Mouse (Mus musculus): ENCODE measurements around the gene Acot4. TPM values are rescaled to one million over a fixed set of nuclear protein-coding genes. Genes with fewer than 3 reads are reported as not detected.
"Not testable (repeated sequence)": the region's sequence is repeated elsewhere in the genome, so short reads cannot be mapped to it uniquely, and the experiment has no call there.

Acot4 gene
- polyA plus RNA-seq, 1 experiment from 2014 or later = 10.0 TPM

- Histone ChIP-seq H3K9me3 (replicated peaks; ENCODE audit: control insufficient read depth, low read length) (no peaks in the 10 kb centered on the region), H3K9ac (ENCODE audit: low read depth, low read length) (no peak overlapping the region), H3K4me3 (ENCODE audit: low read depth, low read length) (no peak overlapping the region), H3K36me3 (ENCODE audit: control insufficient read depth, insufficient read depth) (no peaks in the 10 kb centered on the region), H3K27me3 (ENCODE audit: control insufficient read depth, insufficient read depth, low read depth, low read length) (no peaks in the 10 kb centered on the region), H3K4me1 (ENCODE audit: control insufficient read depth, low read depth, low read length) (no peaks in the 10 kb centered on the region), H3K4me2 (ENCODE audit: low read depth, low read length) (no peak overlapping the region), H3K27ac (ENCODE audit: low read length) (no peak overlapping the region)
- 59% methylated on average over 9 of the region's 9 CpGs for WGBS (ENCODE audit: insufficient replicate concordance)
- ATAC-seq (ENCODE audit: low read depth) = peak; percentile 36; the same call in 1 of the 2 replicates
These were observed 15.0 kb upstream of the Acot4 start for GRCm38 (mm10) chr12:84023052-84023745.

GRCm38 (mm10) chr12:84025888-84026287 is 12.3 kb upstream of the Acot4 start:
- H3K27ac ChIP-seq (ENCODE audit: low read length) = no peak overlapping the region
- H3K36me3 ChIP-seq (ENCODE audit: control insufficient read depth, insufficient read depth) = no peaks in the 10 kb centered on the region
- H3K4me3 ChIP-seq (ENCODE audit: low read depth, low read length) = no peak overlapping the region
- H3K4me2 ChIP-seq (ENCODE audit: low read depth, low read length) = no peak overlapping the region
- no peaks in the 10 kb centered on the region for H3K4me1 ChIP-seq (ENCODE audit: control insufficient read depth, low read depth, low read length)
- H3K9ac ChIP-seq (ENCODE audit: low read depth, low read length) = no peak overlapping the region
- ATAC-seq (ENCODE audit: low read depth) = no peak
- WGBS (ENCODE audit: insufficient replicate concordance) = 77% methylated on average over 7 of the region's 7 CpGs
- no peaks in the 10 kb centered on the region for H3K27me3 ChIP-seq (ENCODE audit: control insufficient read depth, insufficient read depth, low read depth, low read length)
- no peaks in the 10 kb centered on the region for H3K9me3 ChIP-seq (replicated peaks; ENCODE audit: control insufficient read depth, low read length)

- not testable (repeated sequence) for H3K4me3 ChIP-seq (ENCODE audit: low read depth, low read length); H3K36me3 ChIP-seq (ENCODE audit: control insufficient read depth, insufficient read depth); H3K4me1 ChIP-seq (ENCODE audit: control insufficient read depth, low read depth, low read length); H3K27ac ChIP-seq (ENCODE audit: low read length); H3K9ac ChIP-seq (ENCODE audit: low read depth, low read length); ATAC-seq (ENCODE audit: low read depth); H3K4me2 ChIP-seq (ENCODE audit: low read depth, low read length); H3K27me3 ChIP-seq (ENCODE audit: control insufficient read depth, insufficient read depth, low read depth, low read length); H3K9me3 ChIP-seq (replicated peaks; ENCODE audit: control insufficient read depth, low read length)
- WGBS (ENCODE audit: insufficient replicate concordance) = 55% methylated on average over 3 of the region's 3 CpGs
These were observed 9.9 kb upstream of the Acot4 start for GRCm38 (mm10) chr12:84028328-84028727.

GRCm38 (mm10) chr12:84029043-84029442 is 9.1 kb upstream of the Acot4 start:
- not testable (repeated sequence) for H3K36me3 ChIP-seq (ENCODE audit: control insufficient read depth, insufficient read depth); H3K4me3 ChIP-seq (ENCODE audit: low read depth, low read length); H3K4me2 ChIP-seq (ENCODE audit: low read depth, low read length); H3K27me3 ChIP-seq (ENCODE audit: control insufficient read depth, insufficient read depth, low read depth, low read length); ATAC-seq (ENCODE audit: low read depth); H3K27ac ChIP-seq (ENCODE audit: low read length); H3K4me1 ChIP-seq (ENCODE audit: control insufficient read depth, low read depth, low read length); H3K9ac ChIP-seq (ENCODE audit: low read depth, low read length); H3K9me3 ChIP-seq (replicated peaks; ENCODE audit: control insufficient read depth, low read length)
- 78% methylated on average over 1 of the region's 1 CpGs for WGBS (ENCODE audit: insufficient replicate concordance)

- Histone ChIP-seq H3K27ac (ENCODE audit: low read length) (no peak overlapping the region), H3K36me3 (ENCODE audit: control insufficient read depth, insufficient read depth) (no peaks in the 10 kb centered on the region), H3K4me3 (ENCODE audit: low read depth, low read length) (no peak overlapping the region), H3K4me1 (ENCODE audit: control insufficient read depth, low read depth, low read length) (peaks cover 3% of the 10 kb centered on the region; the same call in 1 of the 2 replicates), H3K27me3 (ENCODE audit: control insufficient read depth, insufficient read depth, low read depth, low read length) (no peaks in the 10 kb centered on the region), H3K9me3 (replicated peaks; ENCODE audit: control insufficient read depth, low read length) (no peaks in the 10 kb centered on the region), H3K4me2 (ENCODE audit: low read depth, low read length) (no peak overlapping the region), H3K9ac (ENCODE audit: low read depth, low read length) (no peak overlapping the region)
- 48% methylated on average over 4 of the region's 4 CpGs for WGBS (ENCODE audit: insufficient replicate concordance)
- peak; percentile 56; the same call in 1 of the 2 replicates for ATAC-seq (ENCODE audit: low read depth)
These were observed 7.4 kb upstream of the Acot4 start for GRCm38 (mm10) chr12:84030659-84031332.

- peak; percentile 69 for ATAC-seq (ENCODE audit: low read depth)
- WGBS (ENCODE audit: insufficient replicate concordance) = 53% methylated on average over 4 of the region's 4 CpGs
These were observed 5.3 kb upstream of the Acot4 start for GRCm38 (mm10) chr12:84032854-84033253.

GRCm38 (mm10) chr12:84033302-84033701 is 4.9 kb upstream of the Acot4 start:
- not testable (repeated sequence) for H3K4me2 ChIP-seq (ENCODE audit: low read depth, low read length); H3K9me3 ChIP-seq (replicated peaks; ENCODE audit: control insufficient read depth, low read length); H3K4me1 ChIP-seq (ENCODE audit: control insufficient read depth, low read depth, low read length); H3K9ac ChIP-seq (ENCODE audit: low read depth, low read length); ATAC-seq (ENCODE audit: low read depth); H3K27ac ChIP-seq (ENCODE audit: low read length); H3K27me3 ChIP-seq (ENCODE audit: control insufficient read depth, insufficient read depth, low read depth, low read length); H3K4me3 ChIP-seq (ENCODE audit: low read depth, low read length); H3K36me3 ChIP-seq (ENCODE audit: control insufficient read depth, insufficient read depth)
- 36% methylated on average over 2 of the region's 2 CpGs for WGBS (ENCODE audit: insufficient replicate concordance)

More at GRCm38 (mm10) chr12:84032854-84033253, 5.3 kb upstream of the Acot4 start:
- peaks cover 2% of the 10 kb centered on the region; the same call in 1 of the 2 replicates for H3K27me3 ChIP-seq (ENCODE audit: control insufficient read depth, insufficient read depth, low read depth, low read length)
- H3K9me3 ChIP-seq (replicated peaks; ENCODE audit: control insufficient read depth, low read length) = no peaks in the 10 kb centered on the region
- no peak overlapping the region for H3K27ac ChIP-seq (ENCODE audit: low read length)
- H3K4me2 ChIP-seq (ENCODE audit: low read depth, low read length) = no peak overlapping the region
- H3K4me3 ChIP-seq (ENCODE audit: low read depth, low read length) = no peak overlapping the region
- H3K4me1 ChIP-seq (ENCODE audit: control insufficient read depth, low read depth, low read length) = peaks cover 3% of the 10 kb centered on the region; the same call in 1 of the 2 replicates
- no peak overlapping the region for H3K9ac ChIP-seq (ENCODE audit: low read depth, low read length)
- no peaks in the 10 kb centered on the region for H3K36me3 ChIP-seq (ENCODE audit: control insufficient read depth, insufficient read depth)

- no peak overlapping the region for H3K27ac ChIP-seq (ENCODE audit: low read length)
- no peaks in the 10 kb centered on the region for H3K36me3 ChIP-seq (ENCODE audit: control insufficient read depth, insufficient read depth)
- H3K27me3 ChIP-seq (ENCODE audit: control insufficient read depth, insufficient read depth, low read depth, low read length) = peaks cover 5% of the 10 kb centered on the region; the same call in 1 of the 2 replicates
- no peak overlapping the region for H3K4me2 ChIP-seq (ENCODE audit: low read depth, low read length)
- no peak for ATAC-seq (ENCODE audit: low read depth)
- peaks cover 3% of the 10 kb centered on the region; the same call in 1 of the 2 replicates for H3K4me1 ChIP-seq (ENCODE audit: control insufficient read depth, low read depth, low read length)
- no peaks in the 10 kb centered on the region for H3K9me3 ChIP-seq (replicated peaks; ENCODE audit: control insufficient read depth, low read length)
- no peak overlapping the region for H3K9ac ChIP-seq (ENCODE audit: low read depth, low read length)
- 9% methylated on average over 4 of the region's 4 CpGs for WGBS (ENCODE audit: insufficient replicate concordance)
- H3K4me3 ChIP-seq (ENCODE audit: low read depth, low read length) = no peak overlapping the region
These were observed 4.1 kb upstream of the Acot4 start for GRCm38 (mm10) chr12:84034108-84034507.

GRCm38 (mm10) chr12:84038691-84039111 is 522 bp downstream of the Acot4 start, which contains the start of gene Gm49366:
Gene Gm49366, plus strand, starts transcription at chr12:84038935.
- H3K4me1 ChIP-seq (ENCODE audit: control insufficient read depth, low read depth, low read length); H3K27me3 ChIP-seq (ENCODE audit: control insufficient read depth, insufficient read depth, low read depth, low read length); H3K9me3 ChIP-seq (replicated peaks; ENCODE audit: control insufficient read depth, low read length); H3K36me3 ChIP-seq (ENCODE audit: control insufficient read depth, insufficient read depth): not testable (repeated sequence)
- ATAC-seq (ENCODE audit: low read depth) = peak; percentile 72
- H3K4me3 ChIP-seq (ENCODE audit: low read depth, low read length) = peak within 1 kb of the TSS; percentile 54
- peak within 1 kb of the TSS; percentile 41; the same call in 1 of the 2 replicates for H3K27ac ChIP-seq (ENCODE audit: low read length)
- 4% methylated on average over 39 of the region's 39 CpGs for WGBS (ENCODE audit: insufficient replicate concordance)
- H3K4me2 ChIP-seq (ENCODE audit: low read depth, low read length) = peak within 1 kb of the TSS; percentile 57
- peak within 1 kb of the TSS; percentile 20; the same call in 1 of the 2 replicates for H3K9ac ChIP-seq (ENCODE audit: low read depth, low read length)
